Mouse (Mus musculus): Measurements from ENCODE around the gene Hvcn1.
"Not testable (repeated sequence)": the region's sequence is repeated elsewhere in the genome, so short reads cannot be mapped to it uniquely, and the experiment has no call there.

Hvcn1 gene

GRCm38 (mm10) chr5:122206475-122206874 is at the start of gene Hvcn1:
Hvcn1 (plus strand) TSS chr5:122206804.
- DNase-seq, result no peak

- peak; percentile 93 for DNase-seq
These were observed 48.7 kb upstream of the Hvcn1 start, which contains the start of gene Ppp1cc for GRCm38 (mm10) chr5:122157827-122158381. Ppp1cc (plus strand) TSS chr5:122158278.

GRCm38 (mm10) chr5:122158557-122159515 is 47.8 kb upstream of the Hvcn1 start:
- DNase-seq, result no peak

GRCm38 (mm10) chr5:122163194-122163593 is 43.4 kb upstream of the Hvcn1 start:
- no peak for DNase-seq

GRCm38 (mm10) chr5:122164011-122164410 is 42.6 kb upstream of the Hvcn1 start:
- peak; percentile 27 for DNase-seq

GRCm38 (mm10) chr5:122165233-122165915 is 41.2 kb upstream of the Hvcn1 start:
- DNase-seq, result peak; percentile 76

GRCm38 (mm10) chr5:122166636-122167161 is 39.9 kb upstream of the Hvcn1 start:
- no peak for DNase-seq

GRCm38 (mm10) chr5:122168344-122169069 is 38.1 kb upstream of the Hvcn1 start:
- DNase-seq, result no peak

GRCm38 (mm10) chr5:122171058-122171457 is 35.5 kb upstream of the Hvcn1 start:
- DNase-seq, result no peak

- DNase-seq, result no peak
These were observed 31.2 kb upstream of the Hvcn1 start for GRCm38 (mm10) chr5:122175402-122175801.

GRCm38 (mm10) chr5:122175961-122176360 is 30.6 kb upstream of the Hvcn1 start:
- no peak for DNase-seq

- no peak for DNase-seq
These were observed 30.2 kb upstream of the Hvcn1 start for GRCm38 (mm10) chr5:122176398-122176797.

GRCm38 (mm10) chr5:122179665-122180064 is 26.9 kb upstream of the Hvcn1 start:
- no peak for DNase-seq

GRCm38 (mm10) chr5:122184283-122184806 is 22.3 kb upstream of the Hvcn1 start:
- DNase-seq, result no peak

- not testable (repeated sequence) for DNase-seq
These were observed 21.7 kb upstream of the Hvcn1 start for GRCm38 (mm10) chr5:122184858-122185257.

GRCm38 (mm10) chr5:122189115-122189514 is 17.5 kb upstream of the Hvcn1 start:
- DNase-seq, result no peak

GRCm38 (mm10) chr5:122190465-122190864 is 16.1 kb upstream of the Hvcn1 start:
- DNase-seq, result no peak

GRCm38 (mm10) chr5:122191269-122192063 is 15.1 kb upstream of the Hvcn1 start:
- no peak for DNase-seq

GRCm38 (mm10) chr5:122192347-122192746 is 14.3 kb upstream of the Hvcn1 start:
- DNase-seq, result no peak

- DNase-seq, result no peak
These were observed 5.7 kb upstream of the Hvcn1 start for GRCm38 (mm10) chr5:122200872-122201271.

GRCm38 (mm10) chr5:122201904-122202303 is 4.7 kb upstream of the Hvcn1 start:
- no peak for DNase-seq

Data from right cerebral cortex, adult 18-20 months (tissue).